Mouse (Mus musculus) megakaryocyte, embryonic 14.5 days (primary cell): ENCODE measurements at regions not wholly inside any gene's neighbourhood (a gene's known extent, or its start where the extent isn't known, plus 50 kb on each side); places are given as distances from the start of the nearest gene placed in this dataset.

Experiments used
- H3K27me3 ChIP-seq: replicated peaks from 2 replicates; pipeline ENCODE3; 2012; ENCODE audit warnings: inconsistent platforms
- H3K36me3 ChIP-seq: replicated peaks from 2 replicates; pipeline ENCODE3; 2012; ENCODE audit warnings: low read length, inconsistent platforms, mixed read lengths
- H3K4me1 ChIP-seq: 2 replicates; pipeline ENCODE4 v1.6.1; 2012; ENCODE audit warnings: inconsistent platforms
- H3K4me3 ChIP-seq: replicated peaks from 2 replicates; pipeline ENCODE3; 2012; ENCODE audit warnings: moderate library complexity, mild to moderate bottlenecking, inconsistent platforms
- H3K9me3 ChIP-seq: 2 replicates; pipeline ENCODE4 v1.6.1; 2012; ENCODE audit warnings: inconsistent platforms
- FLI1 ChIP-seq: IDR thresholded peaks from 2 replicates; pipeline ENCODE4 v1.6.1; 2012; ENCODE audit warnings: low read length, inconsistent platforms, mixed read lengths
- GATA1 ChIP-seq: IDR thresholded peaks from 3 replicates; pipeline ENCODE4 v1.6.1; 2012; ENCODE audit warnings: mixed read lengths, low read length, inconsistent platforms, borderline replicate concordance

DNA sequence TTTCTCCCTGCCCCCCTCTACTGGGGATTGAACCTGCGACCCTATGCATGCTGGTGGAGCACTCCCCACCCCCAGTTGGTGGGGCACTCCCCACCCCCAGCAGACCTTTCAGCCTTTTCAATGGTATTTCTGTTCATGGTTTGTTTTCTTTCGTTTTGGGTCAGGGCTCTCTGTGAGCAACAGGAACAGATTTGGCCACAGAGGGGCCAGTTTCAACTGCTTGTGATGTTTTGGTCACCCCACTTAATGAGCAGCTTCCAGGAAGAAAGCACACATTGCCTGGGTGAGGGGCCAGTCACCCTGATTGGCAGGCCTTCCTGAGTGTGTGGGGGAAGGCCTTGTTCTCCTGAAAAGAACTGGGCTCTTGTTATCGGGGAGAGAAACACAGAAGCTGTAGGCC is 71.5 kb upstream of the Sulf2 start:
- H3K27me3 ChIP-seq = peaks cover 51% of the 10 kb centered on the region
- H3K4me3 ChIP-seq = no peak overlapping the region
- H3K36me3 ChIP-seq = no peaks in the 10 kb centered on the region
- TF ChIP-seq GATA1 (no peak), FLI1 (no peak)
- H3K9me3 ChIP-seq = peaks cover 16% of the 10 kb centered on the region; the same call in 1 of the 2 replicates
- peaks cover 10% of the 10 kb centered on the region for H3K4me1 ChIP-seq

DNA sequence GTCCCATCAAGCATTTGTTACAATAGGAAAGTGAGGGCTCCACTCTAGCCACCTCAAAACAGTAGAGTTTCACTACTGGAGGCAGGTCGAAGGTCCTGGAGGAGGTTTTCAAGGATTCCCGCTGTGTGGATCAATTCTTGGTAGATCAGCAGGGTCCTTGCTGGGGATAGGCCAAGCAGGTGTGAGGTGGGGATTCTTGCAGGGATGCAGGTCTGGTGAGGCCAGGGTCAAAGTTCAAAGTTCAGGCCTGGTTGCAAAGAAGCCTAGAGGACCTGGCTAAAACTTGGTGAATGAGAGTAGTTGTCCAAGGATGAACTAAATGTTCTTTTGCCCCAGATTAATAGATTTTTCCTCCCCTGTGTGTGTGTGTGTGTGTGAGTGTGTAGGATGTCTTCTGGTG is 70.9 kb upstream of the Sulf2 start:
- H3K36me3 ChIP-seq = no peaks in the 10 kb centered on the region
- peaks cover 16% of the 10 kb centered on the region; the same call in 1 of the 2 replicates for H3K9me3 ChIP-seq
- no peak for TF ChIP-seq FLI1
- no peak for TF ChIP-seq GATA1
- H3K27me3 ChIP-seq = peaks cover 51% of the 10 kb centered on the region
- peaks cover 10% of the 10 kb centered on the region for H3K4me1 ChIP-seq
- no peak overlapping the region for H3K4me3 ChIP-seq

DNA sequence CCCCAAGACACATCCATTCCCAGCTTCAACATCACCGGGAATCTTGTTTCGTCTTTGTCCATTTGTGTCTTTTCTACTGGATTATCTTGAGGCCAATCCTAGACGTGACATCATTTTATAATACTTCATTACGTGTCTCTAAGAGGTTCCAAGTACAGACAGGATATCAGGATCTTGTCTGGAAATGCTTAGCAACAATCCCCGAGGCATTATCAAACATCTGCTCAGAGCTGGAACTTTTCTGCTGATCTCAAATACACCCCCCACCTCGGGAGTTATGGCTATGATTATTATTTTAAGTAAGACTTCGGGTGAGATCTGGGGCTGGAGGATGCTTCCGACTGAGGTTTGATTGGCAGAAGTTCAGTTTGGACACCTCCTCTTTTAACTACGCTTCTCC is 69.9 kb upstream of the Sulf2 start:
- peaks cover 10% of the 10 kb centered on the region for H3K4me1 ChIP-seq
- H3K36me3 ChIP-seq = no peaks in the 10 kb centered on the region
- H3K4me3 ChIP-seq = no peak overlapping the region
- peaks cover 43% of the 10 kb centered on the region for H3K27me3 ChIP-seq
- peaks cover 16% of the 10 kb centered on the region; the same call in 1 of the 2 replicates for H3K9me3 ChIP-seq
- no peak for TF ChIP-seq FLI1
- TF ChIP-seq GATA1 = no peak

DNA sequence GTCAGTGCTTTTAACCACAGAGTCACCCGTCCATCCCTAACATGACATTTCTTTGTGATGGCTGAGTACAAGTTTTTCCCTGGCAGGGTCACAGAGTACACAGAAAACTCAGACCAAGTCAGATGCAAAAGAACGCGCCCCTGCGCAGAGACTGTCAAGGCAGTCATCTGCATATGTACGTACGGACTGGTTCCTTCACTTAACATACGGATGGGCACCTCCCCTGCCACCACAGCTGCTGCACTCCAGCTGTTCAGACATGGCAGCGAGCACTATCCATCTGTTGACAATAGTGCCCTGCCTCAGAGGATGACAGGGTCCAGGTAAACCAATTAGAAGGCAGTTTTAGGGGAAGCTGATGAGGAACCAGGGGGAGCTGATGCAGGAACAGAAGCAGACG is 63.3 kb upstream of the Sulf2 start:
- TF ChIP-seq GATA1 = no peak
- TF ChIP-seq FLI1 = no peak
- H3K9me3 ChIP-seq = no peaks in the 10 kb centered on the region
- H3K27me3 ChIP-seq = peaks cover 53% of the 10 kb centered on the region
- H3K4me1 ChIP-seq = no peaks in the 10 kb centered on the region
- H3K4me3 ChIP-seq = no peak overlapping the region
- no peaks in the 10 kb centered on the region for H3K36me3 ChIP-seq

DNA sequence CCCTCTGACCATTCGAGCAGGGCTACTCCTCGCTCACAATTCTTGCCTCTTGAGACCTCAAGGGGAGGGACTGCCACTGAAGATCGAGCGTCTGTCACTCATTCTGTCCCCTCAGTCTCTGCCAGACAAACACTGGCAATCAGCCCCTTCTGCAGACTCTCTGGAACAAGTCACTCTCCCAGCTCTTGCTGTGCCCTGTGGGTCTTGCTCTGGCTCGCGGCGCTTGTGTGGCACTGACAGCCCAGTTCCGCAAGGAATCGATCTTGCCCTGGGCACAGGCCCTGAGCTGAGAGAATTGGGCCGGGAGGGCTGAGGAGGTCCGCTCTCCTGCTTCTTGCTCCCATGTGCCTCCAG is 61.0 kb upstream of the Sulf2 start:
- peaks cover 50% of the 10 kb centered on the region for H3K27me3 ChIP-seq
- H3K4me3 ChIP-seq = no peak overlapping the region
- H3K36me3 ChIP-seq = no peaks in the 10 kb centered on the region
- TF ChIP-seq FLI1 = no peak
- no peak for TF ChIP-seq GATA1
- no peaks in the 10 kb centered on the region for H3K9me3 ChIP-seq
- no peaks in the 10 kb centered on the region for H3K4me1 ChIP-seq

DNA sequence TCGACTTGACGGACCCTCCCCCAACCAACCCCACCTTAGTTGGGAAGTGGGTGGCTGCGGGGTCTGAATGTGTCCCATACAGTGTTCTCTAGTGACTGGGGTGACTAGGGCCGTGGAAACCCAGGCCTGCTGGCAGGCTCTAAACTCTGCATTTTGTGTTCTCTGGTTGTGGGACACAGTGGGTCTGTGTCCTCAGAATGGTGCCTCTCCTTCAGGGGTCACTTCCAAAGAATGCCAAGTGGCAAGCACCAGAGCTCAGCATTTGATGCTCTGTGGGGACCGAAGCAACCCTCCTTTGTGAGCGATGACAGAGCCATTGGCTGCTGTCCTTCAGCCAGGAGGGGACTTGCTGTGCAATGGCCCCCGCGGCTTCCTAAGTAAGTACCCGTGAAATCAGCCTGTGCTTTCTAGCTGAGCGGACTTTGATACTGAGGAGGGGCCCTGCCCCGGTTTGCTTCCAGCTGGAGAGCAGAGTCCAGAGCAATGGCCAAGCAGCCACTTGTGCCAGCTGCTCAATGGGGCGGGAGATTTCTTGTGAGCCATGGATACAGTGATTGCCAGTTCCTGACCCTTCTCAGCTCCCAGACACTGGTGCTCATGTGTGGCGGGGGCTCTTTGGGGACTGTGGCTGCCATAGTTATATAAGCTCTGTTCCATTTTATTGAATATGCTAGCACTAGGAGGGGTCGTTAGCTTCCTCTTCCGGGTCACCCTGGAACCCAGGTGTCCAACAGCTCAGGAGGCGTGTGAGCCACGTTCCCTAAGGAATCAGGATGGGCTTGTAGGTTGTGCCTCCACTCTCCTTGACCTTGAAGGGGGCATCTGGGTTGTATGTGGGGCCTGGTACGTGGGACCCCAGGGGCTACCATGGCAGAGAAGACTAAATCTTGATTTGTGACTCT is 60.4 kb upstream of the Sulf2 start:
- H3K27me3 ChIP-seq = peaks cover 50% of the 10 kb centered on the region
- no peak overlapping the region for H3K4me3 ChIP-seq
- H3K36me3 ChIP-seq = no peaks in the 10 kb centered on the region
- no peak for TF ChIP-seq FLI1
- H3K4me1 ChIP-seq = no peaks in the 10 kb centered on the region
- H3K9me3 ChIP-seq = no peaks in the 10 kb centered on the region

DNA sequence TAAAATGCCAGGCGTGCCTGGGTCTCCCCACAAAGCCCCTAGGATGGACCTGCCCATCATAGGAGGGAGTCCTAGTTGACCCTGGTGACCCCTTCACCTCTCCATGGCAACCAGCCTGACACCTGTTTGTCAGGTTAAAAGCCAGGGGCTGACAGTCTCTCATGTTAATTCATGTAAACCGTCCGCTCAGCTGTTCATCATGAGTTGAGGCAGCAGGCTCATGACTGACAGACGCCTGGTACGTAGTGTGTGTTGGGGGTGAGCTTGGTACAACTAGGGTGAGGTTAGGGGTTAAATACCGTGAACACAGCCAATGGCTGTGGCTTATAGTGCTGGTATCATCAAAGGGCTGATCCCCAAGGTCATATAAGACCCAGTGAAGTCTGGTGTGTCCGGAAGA is 59.7 kb upstream of the Sulf2 start:
- Histone ChIP-seq H3K9me3 (no peaks in the 10 kb centered on the region), H3K4me1 (no peaks in the 10 kb centered on the region), H3K27me3 (peaks cover 47% of the 10 kb centered on the region), H3K4me3 (no peak overlapping the region), H3K36me3 (no peaks in the 10 kb centered on the region)
- TF ChIP-seq FLI1 (no peak), GATA1 (no peak)

DNA sequence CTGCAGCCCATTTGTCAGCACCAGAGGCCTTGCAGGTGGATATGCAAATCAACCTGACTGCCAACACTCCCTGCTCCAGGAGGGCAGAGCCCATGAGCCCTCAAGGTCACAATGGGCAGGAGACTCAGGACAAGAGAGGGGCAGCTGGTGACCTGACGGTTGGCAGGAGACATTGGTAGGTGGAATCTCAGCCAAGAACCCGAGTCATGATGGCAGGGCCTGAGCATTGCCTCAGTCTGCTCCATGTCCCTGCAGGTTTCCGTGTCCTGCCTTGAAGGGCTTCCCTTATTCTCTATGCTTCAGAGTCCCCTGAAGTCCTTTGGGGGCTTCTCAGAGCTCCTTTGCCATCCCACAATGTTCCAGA is 51.7 kb upstream of the Sulf2 start:
- Histone ChIP-seq H3K4me1 (no peaks in the 10 kb centered on the region; the same call in 1 of the 2 replicates), H3K27me3 (peaks cover 22% of the 10 kb centered on the region), H3K36me3 (no peaks in the 10 kb centered on the region), H3K4me3 (no peak overlapping the region), H3K9me3 (no peaks in the 10 kb centered on the region)
- TF ChIP-seq FLI1 (no peak), GATA1 (no peak)

DNA sequence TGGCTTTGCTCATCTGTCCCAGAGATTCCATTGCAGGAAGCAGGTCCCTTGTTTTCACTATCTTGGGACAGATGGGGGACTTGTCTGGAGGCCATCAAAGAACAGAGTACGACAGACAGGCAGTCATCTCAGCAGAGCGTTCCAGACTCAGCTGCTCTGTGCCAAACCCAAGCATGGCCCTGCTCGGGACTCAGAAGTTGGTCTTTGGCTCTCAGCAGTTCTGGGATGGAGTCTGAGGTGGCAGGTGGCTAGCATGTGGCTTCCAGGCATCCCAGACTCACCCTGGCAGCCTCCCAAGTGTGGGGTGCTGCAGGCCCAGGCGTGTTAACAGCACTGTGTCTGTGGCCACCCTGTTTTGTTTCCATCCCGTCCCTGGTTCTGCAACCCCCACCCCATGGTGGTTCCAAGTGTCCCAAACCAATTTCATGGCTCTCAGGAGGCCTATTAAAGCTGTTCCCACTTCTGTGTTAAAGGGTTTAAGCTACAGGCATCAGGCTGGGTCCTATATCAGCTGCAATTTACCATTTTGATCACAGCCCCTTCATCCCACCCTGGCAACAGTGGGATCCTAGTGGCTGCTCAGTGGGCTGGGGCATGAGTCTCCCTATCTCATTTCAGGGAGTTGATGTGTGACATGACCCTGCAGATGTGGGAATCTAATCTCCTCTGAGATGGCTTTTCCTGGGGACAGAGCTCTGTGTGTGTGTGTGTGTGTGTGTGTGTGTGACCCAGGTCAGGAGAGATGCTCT is 51.1 kb upstream of the Sulf2 start:
- H3K4me1 ChIP-seq = no peaks in the 10 kb centered on the region; the same call in 1 of the 2 replicates

More for the DNA sequence above, 51.1 kb upstream of the Sulf2 start:
- no peak overlapping the region for H3K4me3 ChIP-seq
- H3K9me3 ChIP-seq = no peaks in the 10 kb centered on the region
- TF ChIP-seq FLI1 (no peak), GATA1 (no peak)
- H3K27me3 ChIP-seq = peaks cover 21% of the 10 kb centered on the region
- no peaks in the 10 kb centered on the region for H3K36me3 ChIP-seq
